Mouse (Mus musculus) gastrocnemius, postnatal 14 days (tissue): ENCODE results near the gene Haao. TPM values are rescaled to one million over a fixed set of nuclear protein-coding genes. Genes with fewer than 3 reads are reported as not detected.
"Not testable (repeated sequence)": the region's sequence is repeated elsewhere in the genome, so short reads cannot be mapped to it uniquely, and the experiment has no call there.

Source experiments
- DNase-seq: peaks from one replicate; pipeline ENCODE4 v3.0.0; 2021; ENCODE audit warnings: mixed read lengths
- intact Hi-C: fragments of 180-260 bp; cut with DNase I; formaldehyde crosslinking; loops from one replicate; pipeline ENCODE4 v1.15.1; 2025; ENCODE audit warnings: low total_unique reads
- total RNA-seq, 2 experiments: library from RNA; stranded (reverse); gene quantifications; 2 replicates each; pipeline ENCODE4 v1.2.3; 2021

The Haao gene
- total RNA-seq, 2 experiments from 2014 or later, result not detected

- intact Hi-C loops, result loop anchor here (10.0 kb wide), 1 partner anchor 523 kb away; no protein-coding TSS in a partner anchor
- DNase-seq, result no peak
Measured at GRCm38 (mm10) chr17:83871354-83871753, 23.6 kb upstream of the Haao start.

GRCm38 (mm10) chr17:83870385-83870784, 22.6 kb upstream of the Haao start:
- intact Hi-C loops, result loop anchor here (10.0 kb wide), 1 partner anchor 524 kb away; no protein-coding TSS in a partner anchor

GRCm38 (mm10) chr17:83866582-83866981, 18.8 kb upstream of the Haao start:
- DNase-seq, result peak; percentile 35
- intact Hi-C loops, result no loop called here

More at GRCm38 (mm10) chr17:83870385-83870784, 22.6 kb upstream of the Haao start:
- no peak for DNase-seq

GRCm38 (mm10) chr17:83865366-83865765, 17.6 kb upstream of the Haao start:
- DNase-seq, result no peak
- intact Hi-C loops, result no loop called here

- intact Hi-C loops, result no loop called here
- peak; percentile 54 for DNase-seq
Measured at GRCm38 (mm10) chr17:83862134-83862881, 14.5 kb upstream of the Haao start.

DNA sequence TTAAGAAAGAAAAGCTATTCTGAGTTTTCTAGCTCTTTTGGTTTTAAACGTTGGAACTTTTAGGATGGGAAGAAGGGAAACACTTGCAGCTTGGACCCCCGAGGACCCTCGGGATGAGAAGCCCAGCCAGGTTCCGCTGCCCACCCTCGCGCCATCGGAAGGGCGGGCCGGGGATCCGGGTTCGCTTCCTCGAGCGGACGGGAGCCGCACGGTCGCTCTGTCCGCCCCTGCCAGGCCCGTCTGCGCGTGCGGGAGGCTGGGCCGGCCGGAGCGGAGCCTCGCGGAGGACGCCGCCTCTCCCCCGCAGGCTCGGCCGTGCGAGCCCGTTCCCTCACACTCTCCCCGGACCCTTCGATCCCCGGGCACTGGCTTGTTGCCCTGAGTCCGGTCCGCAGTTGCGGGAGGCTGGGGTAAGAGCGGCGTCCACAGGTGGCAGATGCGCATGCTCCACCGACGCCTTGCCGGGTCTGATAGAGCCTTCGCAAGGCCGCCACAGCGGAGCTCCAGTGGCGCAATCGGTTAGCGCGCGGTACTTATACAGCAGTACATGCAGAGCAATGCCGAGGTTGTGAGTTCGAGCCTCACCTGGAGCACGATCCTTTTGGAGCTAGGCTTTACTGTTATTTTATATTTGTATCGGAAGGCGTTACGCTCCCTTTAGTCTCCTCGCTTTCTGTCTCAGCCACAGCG, 13.8 kb upstream of the Haao start:
- intact Hi-C loops, result no loop called here

GRCm38 (mm10) chr17:83860968-83861367, 13.2 kb upstream of the Haao start:
- intact Hi-C loops, DNase-seq: not testable (repeated sequence)

More for the DNA sequence above, 13.8 kb upstream of the Haao start:
- DNase-seq, result peak; percentile 92

DNA sequence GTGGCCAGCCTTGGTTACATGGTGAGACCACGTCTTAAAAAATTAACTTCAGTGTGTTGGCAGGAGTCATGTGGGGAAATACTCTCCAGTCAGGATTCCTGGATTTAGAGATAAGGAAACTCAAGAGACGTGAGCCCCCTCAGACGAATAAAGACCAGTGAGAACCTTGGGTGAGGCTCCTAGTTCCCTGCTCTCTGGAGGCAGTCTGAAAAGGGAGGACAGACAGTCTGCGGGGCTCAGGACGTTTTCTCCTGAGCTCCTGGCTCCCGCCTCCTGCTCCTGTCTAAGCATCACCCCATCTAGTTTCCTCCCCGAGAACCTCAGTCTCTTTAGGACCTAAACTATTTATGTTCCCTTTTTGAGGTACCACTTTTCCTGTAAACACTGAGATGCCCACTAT, 12.5 kb upstream of the Haao start:
- DNase-seq, result no peak
- intact Hi-C loops, result no loop called here

DNA sequence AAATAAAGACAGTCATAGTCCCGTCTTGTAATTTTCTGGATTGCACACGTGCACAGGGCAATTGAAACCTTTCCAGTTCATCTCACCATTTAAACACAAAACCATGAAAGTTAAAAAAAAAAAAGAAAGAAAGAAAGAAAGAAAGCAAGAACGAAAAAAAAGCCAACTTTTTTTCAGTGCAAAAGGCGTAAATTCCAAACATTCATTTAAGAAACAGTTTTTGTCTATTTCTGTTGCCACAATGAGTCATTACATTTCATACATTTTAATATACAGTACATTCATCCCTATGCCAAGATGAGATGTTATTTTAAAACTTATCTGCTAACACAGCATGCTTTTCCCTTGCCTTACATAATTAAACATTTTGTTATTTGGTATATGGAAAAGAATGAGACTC, 11.9 kb upstream of the Haao start:
- intact Hi-C loops, result loop anchor here (10.0 kb wide), 1 partner anchor 585 kb away; no protein-coding TSS in a partner anchor
- no peak for DNase-seq

- intact Hi-C loops, result loop anchor here (10.0 kb wide), 1 partner anchor 584 kb away; no protein-coding TSS in a partner anchor
Measured at GRCm38 (mm10) chr17:83858413-83858812, 10.7 kb upstream of the Haao start.

DNA sequence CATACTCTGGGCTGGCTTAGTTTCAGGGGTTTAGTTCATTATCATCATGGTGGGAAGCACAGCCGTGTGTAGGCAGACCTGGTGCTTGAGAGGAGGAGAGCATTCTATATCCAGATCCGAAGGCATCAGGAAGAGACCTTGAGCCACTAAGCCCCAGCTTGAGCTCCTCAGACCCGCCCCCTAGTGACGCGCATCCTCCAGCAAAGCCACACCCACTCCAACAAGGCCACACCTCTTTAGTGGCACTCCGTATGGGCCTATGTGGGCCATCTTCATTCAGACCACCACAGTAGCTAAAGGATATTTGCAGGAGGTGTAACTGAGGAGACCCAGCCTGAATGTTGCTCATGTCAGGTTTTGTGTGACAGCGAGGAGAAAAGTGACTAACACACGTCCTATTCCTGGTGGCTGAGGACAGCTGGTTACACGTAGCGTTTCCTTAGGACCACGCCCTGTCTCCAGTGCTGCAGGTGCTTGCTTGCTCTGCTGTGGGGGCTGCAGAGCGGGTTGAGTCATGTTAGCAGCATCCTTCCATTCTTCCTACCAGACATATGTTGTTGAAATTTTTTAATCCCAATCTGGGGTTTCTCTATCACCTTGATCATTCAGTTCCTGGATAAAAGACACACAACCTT, 6.6 kb upstream of the Haao start:
- no peak for DNase-seq
- intact Hi-C loops, result loop anchor here (10.0 kb wide), 1 partner anchor 580 kb away; no protein-coding TSS in a partner anchor

More at GRCm38 (mm10) chr17:83858413-83858812, 10.7 kb upstream of the Haao start:
- no peak for DNase-seq

DNA sequence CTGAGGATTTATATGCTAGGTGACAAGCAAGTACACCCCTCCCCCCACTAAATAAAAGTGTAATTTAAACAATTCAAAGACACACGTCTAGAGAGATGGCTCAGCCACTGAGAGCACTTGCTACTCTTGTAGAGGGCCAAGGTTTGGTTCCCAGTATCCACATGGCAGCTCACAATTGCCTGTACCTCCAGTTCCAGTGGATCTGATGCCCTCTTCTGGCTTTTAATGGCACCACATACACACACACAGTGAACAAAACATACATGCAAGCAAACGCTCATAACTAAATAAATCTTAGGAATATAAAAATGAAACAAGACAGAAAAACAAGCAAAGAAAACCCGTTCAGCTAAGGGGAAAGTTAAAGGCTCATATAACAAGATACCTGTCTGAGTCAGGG, 6.1 kb upstream of the Haao start:
- no peak for DNase-seq
- intact Hi-C loops, result loop anchor here (10.0 kb wide), 1 partner anchor 579 kb away; no protein-coding TSS in a partner anchor

- no peak for DNase-seq
- intact Hi-C loops, result loop anchor here (10.0 kb wide), 1 partner anchor 576 kb away; no protein-coding TSS in a partner anchor
Measured at GRCm38 (mm10) chr17:83850864-83851263, 3.1 kb upstream of the Haao start.

DNA sequence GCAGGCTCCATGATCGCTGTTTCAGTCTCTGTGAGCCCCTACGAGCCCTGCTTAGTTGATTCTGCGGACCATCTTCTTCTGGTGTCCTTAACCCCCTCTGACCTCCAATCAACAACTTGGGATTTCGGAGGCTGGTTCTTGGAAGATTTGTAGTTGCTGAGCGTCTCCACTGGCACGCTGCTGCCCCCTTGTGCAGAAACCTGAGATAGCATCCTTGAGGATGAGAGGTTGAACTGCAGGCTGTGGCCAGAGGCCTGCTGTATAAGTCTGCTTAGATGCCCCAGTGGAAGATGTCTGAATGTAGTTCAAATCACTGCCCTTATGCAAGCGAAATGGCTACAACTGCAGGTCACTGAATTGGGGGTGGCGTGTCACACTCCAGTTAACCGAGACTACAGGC, 2.7 kb upstream of the Haao start:
- intact Hi-C loops, result loop anchor here (10.0 kb wide), 1 partner anchor 576 kb away; no protein-coding TSS in a partner anchor
- peak; percentile 82 for DNase-seq

DNA sequence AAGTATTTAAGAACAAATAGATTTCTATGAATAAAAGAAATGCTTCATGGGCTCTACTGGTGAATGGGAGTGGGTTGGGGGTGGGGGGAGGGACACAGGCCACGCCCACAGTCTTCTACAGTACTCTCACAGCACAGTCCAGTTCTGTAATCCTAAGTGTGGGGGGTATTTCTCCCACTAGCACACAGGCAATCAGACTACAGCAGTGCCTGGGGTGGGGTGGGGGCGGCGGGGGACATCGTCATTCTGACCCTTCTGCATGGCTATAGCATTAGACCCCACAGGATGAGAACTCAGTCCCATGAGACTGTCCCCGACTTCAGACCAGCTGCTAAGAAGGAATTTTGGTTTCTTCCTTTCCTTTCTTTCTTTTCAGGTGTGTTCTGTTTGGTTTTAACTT, 2.0 kb upstream of the Haao start:
- intact Hi-C loops, result loop anchor here (5.0 to 10.0 kb wide), 2 partner anchors 217 to 575 kb away; partner anchors contain the start of gene Kcng3
- no peak for DNase-seq

DNA sequence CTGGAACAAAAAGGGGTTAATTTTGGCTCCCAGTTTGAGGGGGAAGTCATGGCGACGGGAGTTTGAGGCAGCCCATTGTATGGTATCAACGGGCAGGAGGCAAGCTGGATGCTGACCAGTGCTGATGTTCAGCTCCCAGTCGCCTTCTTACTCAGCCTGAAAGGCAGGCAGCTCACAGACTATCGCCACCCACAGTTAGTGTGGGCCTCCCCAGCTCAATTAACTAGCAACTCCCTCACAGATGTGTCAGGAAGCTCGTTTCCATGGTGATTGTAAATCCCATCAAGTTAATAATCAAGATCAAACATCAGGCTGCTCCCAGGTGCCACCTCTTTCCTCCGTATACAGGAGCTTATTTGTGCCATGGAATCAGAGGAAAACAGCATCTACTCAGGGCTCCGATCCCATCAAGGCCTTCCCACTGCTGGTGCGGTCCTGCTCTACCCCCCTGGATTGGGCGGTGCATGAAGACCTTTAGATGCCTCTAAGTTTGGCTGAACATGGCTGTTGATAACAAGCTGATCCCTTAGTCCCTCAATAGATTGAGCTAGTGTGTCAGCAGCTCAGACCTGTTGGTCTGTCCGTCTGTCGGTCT, 1.4 kb upstream of the Haao start:
- intact Hi-C loops, result loop anchor here (5.0 kb wide), 1 partner anchor 217 kb away; the partner anchor contains the start of gene Kcng3
- DNase-seq, result no peak

GRCm38 (mm10) chr17:83848482-83848881, 719 bp upstream of the Haao start:
- DNase-seq, result no peak
- intact Hi-C loops, result loop anchor here (5.0 kb wide), 1 partner anchor 216 kb away; the partner anchor contains the start of gene Kcng3

GRCm38 (mm10) chr17:83847100-83847499, 663 bp downstream of the Haao start:
- intact Hi-C loops, result loop anchor here (5.0 kb wide), 1 partner anchor 215 kb away; the partner anchor contains the start of gene Kcng3
- no peak for DNase-seq
